Mouse (Mus musculus): ENCODE data around the gene Cnksr1.
"Not testable (repeated sequence)": the region's sequence is repeated elsewhere in the genome, so short reads cannot be mapped to it uniquely, and the experiment has no call there.

Gene Cnksr1

GRCm38 (mm10) chr4:134238279-134238651 lies at the start of gene Cnksr1:
Cnksr1 (minus strand) TSS chr4:134238399.
- DNase-seq (ENCODE audit: low read depth, low spot score): no peak

- peak; percentile 95 for DNase-seq (ENCODE audit: low read depth, low spot score)
Observed at GRCm38 (mm10) chr4:134287575-134288025, 49.4 kb upstream of the Cnksr1 start, which contains the start of gene Pdik1l. Pdik1l (minus strand) TSS chr4:134287895.

- peak; percentile 84 for DNase-seq (ENCODE audit: low read depth, low spot score)
Observed at GRCm38 (mm10) chr4:134287168-134287564, 49.0 kb upstream of the Cnksr1 start.

GRCm38 (mm10) chr4:134286226-134287167 lies 48.3 kb upstream of the Cnksr1 start:
- DNase-seq (ENCODE audit: low read depth, low spot score): no peak

GRCm38 (mm10) chr4:134284942-134285341 lies 46.7 kb upstream of the Cnksr1 start:
- no peak for DNase-seq (ENCODE audit: low read depth, low spot score)

- peak; percentile 89 for DNase-seq (ENCODE audit: low read depth, low spot score)
Observed at GRCm38 (mm10) chr4:134273417-134274345, 35.5 kb upstream of the Cnksr1 start.

- DNase-seq (ENCODE audit: low read depth, low spot score): no peak
Observed at GRCm38 (mm10) chr4:134272731-134273416, 34.7 kb upstream of the Cnksr1 start.

GRCm38 (mm10) chr4:134271979-134272378 lies 33.8 kb upstream of the Cnksr1 start:
- no peak for DNase-seq (ENCODE audit: low read depth, low spot score)

GRCm38 (mm10) chr4:134269622-134270021 lies 31.4 kb upstream of the Cnksr1 start:
- DNase-seq (ENCODE audit: low read depth, low spot score): not testable (repeated sequence)

GRCm38 (mm10) chr4:134268102-134268655 lies 30.0 kb upstream of the Cnksr1 start:
- peak; percentile 86 for DNase-seq (ENCODE audit: low read depth, low spot score)

- no peak for DNase-seq (ENCODE audit: low read depth, low spot score)
Observed at GRCm38 (mm10) chr4:134265860-134266585, 27.8 kb upstream of the Cnksr1 start.

- DNase-seq (ENCODE audit: low read depth, low spot score): peak; percentile 88
Observed at GRCm38 (mm10) chr4:134263191-134263590, 25.0 kb upstream of the Cnksr1 start.

GRCm38 (mm10) chr4:134258354-134258753 lies 20.2 kb upstream of the Cnksr1 start:
- no peak for DNase-seq (ENCODE audit: low read depth, low spot score)

GRCm38 (mm10) chr4:134257198-134258009 lies 19.2 kb upstream of the Cnksr1 start:
- DNase-seq (ENCODE audit: low read depth, low spot score): no peak

- no peak for DNase-seq (ENCODE audit: low read depth, low spot score)
Observed at GRCm38 (mm10) chr4:134256407-134257197, 18.4 kb upstream of the Cnksr1 start.

GRCm38 (mm10) chr4:134255854-134256253 lies 17.7 kb upstream of the Cnksr1 start:
- no peak for DNase-seq (ENCODE audit: low read depth, low spot score)

- no peak for DNase-seq (ENCODE audit: low read depth, low spot score)
Observed at GRCm38 (mm10) chr4:134254835-134255234, 16.6 kb upstream of the Cnksr1 start.

- no peak for DNase-seq (ENCODE audit: low read depth, low spot score)
Observed at GRCm38 (mm10) chr4:134253722-134254324, 15.6 kb upstream of the Cnksr1 start, which contains the start of gene Grrp1. Grrp1 (minus strand) TSS chr4:134254106.
